Mouse (Mus musculus): ENCODE measurements around the gene Zfp212.
"Not testable (repeated sequence)": the region's sequence is repeated elsewhere in the genome, so short reads cannot be mapped to it uniquely, and the experiment has no call there.

Gene Zfp212

DNA sequence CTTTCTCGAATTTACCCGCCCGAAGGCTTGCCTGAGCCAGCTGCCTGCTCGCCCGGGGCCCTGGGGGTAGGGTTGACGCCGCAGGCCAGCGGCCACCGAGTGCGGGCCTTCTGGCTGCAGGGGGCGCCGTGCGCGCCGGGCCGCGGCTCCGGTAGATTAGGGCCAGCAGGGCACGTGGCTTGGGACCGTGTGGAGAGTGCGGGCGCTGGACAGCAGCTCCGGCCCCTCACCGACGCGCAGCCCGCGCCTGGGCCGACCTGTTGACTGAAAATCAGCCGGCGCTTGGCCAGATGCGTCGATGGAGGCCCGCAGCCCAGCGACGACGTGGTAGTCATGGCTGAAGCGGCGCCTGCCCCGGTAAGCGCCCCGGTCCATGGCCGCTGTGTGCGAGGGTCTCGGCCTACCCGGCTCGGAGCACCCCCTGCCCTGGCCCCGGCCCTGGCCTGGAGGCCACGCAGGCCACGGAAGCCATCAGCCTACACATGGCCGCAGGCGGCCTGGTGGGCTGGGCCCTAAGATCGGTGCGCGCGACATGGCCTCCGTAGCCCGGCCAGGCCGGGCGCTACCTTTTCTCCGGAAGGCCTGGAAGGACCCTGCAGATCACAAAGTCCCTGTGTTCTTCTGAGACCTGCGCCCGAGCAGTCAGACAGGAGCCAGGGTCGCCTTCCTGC is 22.9 kb downstream of the Zfp212 start:
- DNase-seq, result peak; percentile 88

DNA sequence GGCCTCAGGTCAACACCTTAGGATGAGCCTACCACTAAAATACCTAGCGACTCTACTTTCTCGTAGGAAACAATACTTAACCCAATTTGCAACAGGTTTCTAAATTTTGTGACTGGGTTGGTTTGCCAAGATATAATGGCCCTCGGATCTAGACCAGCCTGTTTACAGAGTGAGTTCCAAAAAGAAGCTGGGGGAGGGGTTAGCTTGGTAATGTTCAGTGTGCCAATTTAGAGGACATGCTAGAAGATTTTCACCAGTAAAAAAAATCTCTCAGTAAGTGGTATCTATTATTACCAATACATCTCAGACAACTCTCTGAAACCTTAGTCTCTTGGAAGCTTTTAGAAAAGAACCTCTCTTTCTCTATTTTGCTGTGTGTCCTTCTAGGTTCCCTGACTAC is 23.4 kb downstream of the Zfp212 start:
- peak; percentile 3 for DNase-seq

DNA sequence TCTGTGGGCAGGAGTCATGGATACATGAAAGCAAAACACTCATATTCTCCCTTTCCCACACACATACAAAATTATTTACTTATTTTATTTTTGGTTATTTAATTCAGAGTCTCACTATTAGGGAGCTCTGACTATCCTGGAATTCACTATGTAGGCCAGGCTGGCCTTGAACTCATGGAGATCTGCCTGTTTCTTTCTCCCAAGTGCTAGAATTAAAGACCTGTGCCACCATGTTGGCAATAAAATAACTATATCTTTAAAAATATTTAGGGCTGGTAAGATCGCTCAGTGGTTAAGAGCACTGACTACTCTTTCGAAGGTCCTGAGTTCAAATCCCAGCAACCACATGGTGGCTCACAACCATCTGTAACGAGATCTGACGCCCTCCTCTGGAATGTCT is 27.1 kb downstream of the Zfp212 start:
- DNase-seq, result no peak

DNA sequence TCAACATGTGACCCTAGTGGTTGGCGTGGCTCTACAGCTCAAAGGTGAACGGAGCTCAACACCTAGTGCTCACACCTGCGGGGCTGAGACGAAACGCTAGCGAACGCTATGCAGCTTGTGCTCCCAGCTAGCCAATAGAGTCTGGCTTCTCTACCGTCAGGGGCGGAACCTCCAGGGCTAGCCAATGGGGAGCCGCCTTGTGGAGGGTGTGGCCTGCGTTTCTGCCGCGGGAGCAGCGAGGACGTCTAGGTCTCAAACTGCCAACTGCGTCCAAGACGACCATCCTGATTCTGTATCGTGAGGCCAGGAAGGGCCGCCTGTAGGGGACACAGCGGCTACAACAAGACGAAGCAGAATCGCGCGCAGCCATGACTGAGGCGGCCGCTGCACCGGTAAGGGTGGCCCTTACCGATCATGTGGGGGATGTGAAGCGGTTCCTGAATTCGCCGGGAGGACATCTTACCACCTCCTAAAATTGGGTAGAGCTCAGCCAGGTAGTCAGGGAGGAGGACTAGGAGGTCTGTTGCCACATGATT is 33.0 kb downstream of the Zfp212 start, which contains the start of gene Zfp956:
Zfp956 (plus strand) TSS at position 200 of the 536 bp plus-strand sequence.
- peak; percentile 95 for DNase-seq

DNA sequence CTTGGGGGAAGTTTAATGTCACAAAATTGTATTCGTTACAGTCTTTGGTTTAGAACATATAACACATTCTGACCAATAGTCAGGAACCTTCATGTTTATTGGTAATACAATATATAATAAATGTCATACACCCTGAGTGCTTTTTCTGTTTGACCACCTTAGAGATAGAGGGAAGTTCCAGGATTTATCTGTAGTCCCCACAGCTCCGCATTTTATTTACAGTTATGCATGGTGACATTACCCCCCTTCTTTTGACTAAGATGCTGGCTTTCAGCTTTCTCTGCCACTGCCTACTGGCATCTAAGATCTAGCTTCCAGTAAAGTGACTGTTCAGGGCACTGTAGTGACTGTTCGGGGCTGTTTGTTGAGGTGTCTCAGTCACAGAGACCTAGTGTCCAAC is 34.1 kb downstream of the Zfp212 start:
- DNase-seq, result no peak

DNA sequence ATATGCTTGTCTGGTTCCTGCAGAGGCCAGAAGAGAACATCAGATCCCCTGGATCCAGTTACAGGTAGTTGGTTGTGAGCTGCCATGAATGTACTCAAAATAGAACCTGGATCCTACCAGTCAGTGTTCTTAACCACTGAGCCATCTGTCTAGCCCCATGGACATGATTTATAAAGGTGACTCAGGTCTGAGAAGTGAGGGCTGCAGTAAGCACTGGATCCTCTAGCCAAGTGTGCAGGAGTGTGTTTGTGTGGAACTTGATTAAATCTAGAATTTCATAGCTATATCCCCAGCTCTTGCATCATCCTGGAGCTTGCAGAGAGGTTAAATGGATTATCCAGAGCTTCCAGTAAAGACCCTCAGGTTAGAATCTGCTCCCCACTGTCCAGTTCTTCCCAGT is 37.5 kb downstream of the Zfp212 start:
- no peak for DNase-seq

DNA sequence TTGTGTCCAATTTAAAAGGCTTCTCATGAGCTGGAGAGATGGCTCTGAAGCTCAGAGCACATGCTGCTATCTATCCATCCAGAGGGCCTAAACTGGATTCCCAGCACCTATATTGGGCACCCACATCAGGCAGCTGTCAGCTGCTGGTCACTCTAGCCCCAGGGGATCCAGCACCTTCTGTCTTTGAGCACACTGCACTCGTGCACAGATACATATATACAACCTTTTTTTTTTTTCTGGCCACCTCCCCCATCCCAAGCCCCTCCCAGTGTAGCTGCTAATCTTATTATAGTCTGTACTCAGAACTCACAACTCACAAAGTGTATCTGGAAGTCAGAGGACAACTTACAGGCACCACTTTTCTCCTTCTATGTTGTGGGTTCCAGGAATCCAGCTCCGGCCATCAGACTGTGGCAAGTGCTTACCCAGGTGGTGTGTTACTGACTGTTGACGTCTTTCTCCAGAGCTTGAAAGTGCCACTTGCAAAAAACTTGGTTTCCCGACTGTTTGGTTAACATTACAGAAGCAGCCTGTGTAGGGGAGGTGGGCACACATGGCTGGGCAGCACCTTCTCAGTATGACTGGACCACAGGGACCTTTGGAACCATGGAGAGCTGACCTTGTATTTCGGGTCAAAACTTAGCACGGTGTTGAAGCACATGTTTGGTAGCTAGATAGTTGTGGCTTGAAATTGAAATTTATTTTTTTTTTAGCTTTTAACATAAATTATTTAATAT is 40.6 kb downstream of the Zfp212 start:
- DNase-seq, result no peak

GRCm38 (mm10) chr6:47963051-47963450 is 42.8 kb downstream of the Zfp212 start:
- DNase-seq, result no peak

GRCm38 (mm10) chr6:47968166-47968565 is 47.9 kb downstream of the Zfp212 start:
- DNase-seq, result not testable (repeated sequence)

DNA sequence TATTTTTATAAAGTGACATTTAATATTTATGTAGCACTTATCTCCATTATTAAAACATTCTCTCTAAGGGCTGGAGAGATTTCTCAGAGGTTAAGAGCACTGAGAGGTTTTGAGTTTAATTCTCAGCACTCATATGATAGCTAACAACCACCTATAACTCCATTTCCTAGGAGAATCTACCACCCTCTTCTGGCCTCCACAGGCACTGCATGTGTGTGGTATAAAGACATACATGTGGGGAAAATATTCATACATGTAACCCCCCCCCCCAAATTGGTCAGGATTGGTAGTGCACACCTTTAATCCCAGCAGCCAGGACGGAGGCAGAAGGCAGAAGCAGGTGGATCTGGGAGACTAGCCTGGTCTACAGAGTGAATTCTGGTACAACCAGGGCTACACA is 54.3 kb downstream of the Zfp212 start:
- no peak for DNase-seq

DNA sequence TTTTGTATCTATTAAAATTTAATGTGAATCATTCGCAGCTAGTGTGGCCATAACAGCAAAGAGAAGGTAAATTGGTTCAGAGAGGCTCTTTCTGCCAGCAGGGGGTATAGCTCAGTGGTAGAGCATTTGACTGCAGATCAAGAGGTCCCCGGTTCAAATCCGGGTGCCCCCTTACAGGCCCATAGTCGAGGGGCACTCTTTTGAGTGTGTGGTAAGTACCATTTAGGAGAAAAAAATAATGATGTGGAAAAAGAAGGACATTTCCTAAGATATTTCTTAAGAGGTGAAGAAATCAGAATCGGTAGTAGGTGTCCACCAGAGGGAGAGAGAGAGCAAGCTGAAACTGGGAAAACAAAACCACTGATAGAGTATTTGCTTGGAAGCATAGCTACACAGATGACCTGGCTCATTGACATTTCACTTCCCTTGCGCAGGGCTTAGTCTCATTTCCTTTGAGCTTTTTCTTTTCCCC is 58.7 kb downstream of the Zfp212 start:
- DNase-seq, result peak; percentile 69

Data from embryo, embryonic 11 days (tissue).